Mouse (Mus musculus) yolk sac, embryonic 10.5 days (tissue): ENCODE results near the gene Eid3.
A peak's percentile ranks its signal among the peaks of the same experiment; 100 is the strongest.

Experiments used
- DNase-seq: peaks from one replicate; pipeline ENCODE4 v3.0.0-alpha.2; 2017; ENCODE audit warnings: low spot score

The Eid3 gene

GRCm38 (mm10) chr10:82860929-82861315, 5.5 kb upstream of the Eid3 start:
- no peak for DNase-seq

DNA sequence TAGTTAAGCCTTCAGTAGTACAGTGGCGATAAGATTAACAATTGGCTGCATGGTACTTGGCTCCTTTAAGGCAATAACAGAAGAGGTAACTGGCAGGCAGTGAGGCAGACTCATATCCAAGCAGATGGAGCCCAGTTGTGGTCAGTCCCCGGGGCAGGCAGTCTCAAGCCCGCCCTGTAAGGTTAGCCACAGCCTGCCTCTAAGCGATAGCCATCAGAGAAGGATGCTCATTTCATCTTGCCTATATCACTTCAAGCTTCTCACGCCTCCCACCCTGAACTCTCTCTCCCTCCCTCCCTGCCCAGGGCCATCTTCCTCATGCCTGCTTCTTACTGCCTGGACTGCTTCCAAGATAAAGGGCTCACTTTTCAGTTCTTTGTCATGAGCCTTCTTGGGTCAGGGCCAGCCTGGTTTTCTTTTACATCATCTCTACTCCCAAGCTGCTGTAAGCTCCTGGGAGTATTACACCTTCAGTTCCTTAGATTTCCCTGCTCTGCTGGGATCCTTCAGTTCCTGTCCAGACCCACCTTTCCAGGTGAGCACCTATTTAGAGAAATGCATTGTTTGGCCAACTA, 3.2 kb upstream of the Eid3 start:
- DNase-seq, result no peak

DNA sequence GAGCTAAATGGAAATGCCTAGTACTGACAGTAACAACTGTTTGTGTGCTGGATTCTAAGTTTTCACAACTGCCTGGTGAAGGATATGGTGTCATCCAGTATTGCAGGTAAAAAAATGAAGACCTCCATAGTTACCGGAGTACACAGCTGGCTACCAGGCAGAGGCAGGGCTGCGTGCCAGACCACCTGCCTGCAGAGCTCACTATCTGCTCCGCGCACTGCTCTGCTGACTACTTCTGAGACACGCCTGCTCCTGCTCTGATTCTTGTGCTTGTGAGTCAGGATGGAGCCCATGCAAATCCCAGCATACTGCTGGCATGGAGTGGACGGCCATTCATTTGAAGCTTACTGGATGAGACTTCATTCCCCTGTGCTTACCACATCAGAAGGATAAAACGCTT, 2.6 kb upstream of the Eid3 start:
- DNase-seq, result no peak

DNA sequence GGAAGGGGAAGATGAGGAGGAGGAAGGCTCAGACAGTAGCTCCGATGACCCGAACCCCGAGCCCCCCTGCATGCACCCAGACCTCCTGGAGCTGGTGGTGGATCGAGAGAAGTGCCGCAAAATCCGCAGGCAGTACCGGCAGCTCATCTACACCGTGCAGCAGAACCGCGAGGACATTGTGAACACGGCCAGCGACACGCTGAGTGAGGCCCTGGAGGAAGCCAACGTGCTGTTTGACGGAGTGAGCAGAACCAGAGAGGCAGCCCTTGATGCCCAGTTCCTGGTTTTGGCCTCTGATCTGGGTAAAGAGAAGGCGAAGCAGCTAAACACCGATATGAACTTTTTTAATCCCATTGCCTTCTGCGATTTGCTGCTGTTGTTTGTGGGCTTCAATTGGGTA, 406 bp downstream of the Eid3 start:
- no peak for DNase-seq

- no peak for DNase-seq
Measured at GRCm38 (mm10) chr10:82868418-82869086, 2.1 kb downstream of the Eid3 start.

- no peak for DNase-seq
Measured at GRCm38 (mm10) chr10:82875446-82875845, 9.0 kb downstream of the Eid3 start.

- peak; percentile 54 for DNase-seq
Measured at GRCm38 (mm10) chr10:82876076-82876796, 9.8 kb downstream of the Eid3 start.

DNA sequence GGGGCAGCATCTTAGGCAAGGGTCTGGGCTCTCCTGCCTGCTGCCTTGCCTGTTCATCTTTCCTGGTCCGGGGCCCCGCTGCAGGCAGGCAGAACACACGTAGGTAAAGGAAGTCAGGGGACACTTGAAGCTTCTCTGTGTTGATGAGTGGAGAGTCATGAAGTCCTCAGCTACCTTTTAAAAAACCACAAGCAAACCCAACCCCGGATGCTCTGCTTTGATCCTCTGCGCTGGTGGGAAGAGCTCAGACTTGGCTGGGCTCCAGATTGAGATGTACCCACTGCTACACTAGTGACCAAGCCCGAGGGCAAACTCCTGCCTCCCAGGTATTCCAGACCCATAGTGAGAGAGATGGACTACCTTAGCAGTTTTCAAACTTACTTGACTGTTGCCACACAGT, 20.9 kb downstream of the Eid3 start:
- no peak for DNase-seq

GRCm38 (mm10) chr10:82888576-82888975, 22.1 kb downstream of the Eid3 start:
- DNase-seq, result no peak

- DNase-seq, result no peak
Measured at GRCm38 (mm10) chr10:82889447-82889973, 23.1 kb downstream of the Eid3 start.

DNA sequence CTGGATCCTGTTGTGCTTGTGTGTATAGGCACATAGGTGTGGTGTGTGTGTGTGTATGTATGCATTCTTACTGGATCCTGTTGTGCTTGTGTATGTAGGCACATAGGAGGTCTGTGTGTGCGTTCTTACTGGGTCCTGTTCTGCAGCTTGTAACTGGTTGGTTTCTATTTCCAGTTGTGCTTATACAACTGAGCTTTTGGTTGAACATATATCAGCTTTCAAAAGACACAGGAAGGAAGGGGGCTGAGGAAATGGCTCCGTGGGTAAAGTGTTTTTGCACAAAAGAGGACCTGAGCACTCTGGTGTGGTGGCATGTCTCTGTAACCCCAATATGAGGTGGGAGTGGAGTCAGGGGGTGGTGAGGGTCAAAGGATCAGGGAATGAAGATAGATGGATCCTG, 24.5 kb downstream of the Eid3 start:
- DNase-seq, result no peak

- DNase-seq, result peak; percentile 24
Measured at GRCm38 (mm10) chr10:82891427-82891826, 25.0 kb downstream of the Eid3 start.

GRCm38 (mm10) chr10:82892442-82893055, 26.1 kb downstream of the Eid3 start:
- no peak for DNase-seq

DNA sequence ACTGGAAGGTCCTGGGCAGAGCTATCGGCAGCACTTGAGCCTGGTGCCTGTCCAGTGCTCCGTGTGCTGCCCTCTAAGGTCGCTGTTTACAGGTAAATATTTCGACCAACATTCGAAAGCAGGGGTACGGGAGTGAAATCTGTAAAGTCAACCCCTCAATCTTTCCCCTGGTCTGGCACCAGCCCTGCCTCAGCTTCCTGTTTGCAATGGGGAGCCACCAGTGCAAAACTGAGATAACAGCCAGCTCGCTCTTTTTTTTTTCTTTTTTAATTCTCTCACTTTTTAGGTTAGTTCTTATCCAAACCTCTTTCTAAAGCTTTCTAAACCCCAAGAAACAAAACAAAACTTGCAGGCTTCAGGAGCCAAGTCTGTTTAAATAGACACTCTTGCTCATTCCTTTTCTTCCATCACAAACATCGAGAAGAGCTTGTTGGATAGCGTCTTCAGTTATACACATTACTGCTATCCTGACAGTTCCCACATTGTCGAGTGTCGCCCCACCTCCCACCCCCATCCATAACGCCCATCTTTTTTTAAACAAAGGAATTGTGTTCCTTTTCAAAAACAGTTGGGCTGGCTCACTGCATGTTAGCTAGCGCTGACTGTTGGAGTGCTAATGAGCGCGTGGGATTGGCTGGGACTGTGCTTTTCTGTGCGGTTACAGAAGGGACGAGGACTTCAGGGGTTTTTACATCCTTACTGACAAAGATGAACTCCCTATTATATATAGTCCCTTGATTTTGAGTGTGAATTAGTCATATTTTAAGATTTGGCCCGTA, 27.6 kb downstream of the Eid3 start:
- no peak for DNase-seq

DNA sequence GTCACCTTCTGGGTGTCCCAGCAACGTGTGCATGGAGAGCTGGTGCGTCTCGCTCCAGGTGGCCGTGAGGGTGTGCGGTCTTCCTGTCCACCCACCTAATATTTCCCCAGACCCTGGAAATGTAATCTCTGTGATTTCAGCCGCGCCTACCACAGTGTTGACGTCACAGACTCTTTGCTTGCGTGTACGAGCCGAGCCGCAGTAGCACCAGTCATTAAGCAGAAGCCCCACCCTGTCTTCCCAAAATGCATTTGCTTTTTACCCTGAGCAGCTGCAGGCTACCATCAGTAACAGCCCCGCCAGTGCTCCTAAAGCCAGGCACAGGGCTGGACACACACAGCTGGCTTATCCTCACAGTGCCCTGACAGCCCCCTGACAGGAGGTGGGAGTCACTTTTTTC, 31.5 kb downstream of the Eid3 start:
- no peak for DNase-seq

GRCm38 (mm10) chr10:82898893-82899292, 32.5 kb downstream of the Eid3 start:
- DNase-seq, result no peak

GRCm38 (mm10) chr10:82899810-82900421, 33.5 kb downstream of the Eid3 start:
- DNase-seq, result no peak

- DNase-seq, result no peak
Measured at GRCm38 (mm10) chr10:82900546-82900945, 34.1 kb downstream of the Eid3 start.

- peak; percentile 71 for DNase-seq
Measured at GRCm38 (mm10) chr10:82901436-82901835, 35.0 kb downstream of the Eid3 start.

GRCm38 (mm10) chr10:82908526-82908925, 42.1 kb downstream of the Eid3 start:
- no peak for DNase-seq

- peak; percentile 26 for DNase-seq
Measured at GRCm38 (mm10) chr10:82909382-82909781, 43.0 kb downstream of the Eid3 start.

GRCm38 (mm10) chr10:82910198-82910597, 43.8 kb downstream of the Eid3 start:
- DNase-seq, result no peak
